Mouse (Mus musculus) cortical plate, adult 2 months (tissue): Measurements from ENCODE around the gene Syngr4.

ENCODE experiments used
- CTCF ChIP-seq: fragments of 200-500 bp; IDR thresholded peaks from 2 replicates; pipeline ENCODE4 v1.5.1; 2011; ENCODE audit warnings: mild to moderate bottlenecking, control low read depth, low read length; ENCODE audit not compliant: insufficient read depth; ENCODE audit errors: extremely low read depth
- POLR2A ChIP-seq: fragments of 200-500 bp; IDR thresholded peaks from 2 replicates; pipeline ENCODE4 v1.6.1; 2011; ENCODE audit warnings: mild to moderate bottlenecking, low read length, control low read depth; ENCODE audit not compliant: insufficient read depth; ENCODE audit errors: extremely low read depth

- TF ChIP-seq POLR2A (no peak), CTCF (no peak)
Observed at GRCm38 (mm10) chr7:45850661-45851060, 45.9 kb downstream of the Syngr4 start.
